Mouse (Mus musculus): ENCODE measurements around the gene Olfr1497. TPM values are rescaled to one million over a fixed set of nuclear protein-coding genes. Genes with fewer than 3 reads are reported as not detected.
"Not testable (repeated sequence)": the region's sequence is repeated elsewhere in the genome, so short reads cannot be mapped to it uniquely, and the experiment has no call there.

Olfr1497 gene
- not detected in 2 replicates for polyA plus RNA-seq (2011; ENCODE audit: insufficient read depth, insufficient read length, low replicate concordance, missing spikeins)

DNA sequence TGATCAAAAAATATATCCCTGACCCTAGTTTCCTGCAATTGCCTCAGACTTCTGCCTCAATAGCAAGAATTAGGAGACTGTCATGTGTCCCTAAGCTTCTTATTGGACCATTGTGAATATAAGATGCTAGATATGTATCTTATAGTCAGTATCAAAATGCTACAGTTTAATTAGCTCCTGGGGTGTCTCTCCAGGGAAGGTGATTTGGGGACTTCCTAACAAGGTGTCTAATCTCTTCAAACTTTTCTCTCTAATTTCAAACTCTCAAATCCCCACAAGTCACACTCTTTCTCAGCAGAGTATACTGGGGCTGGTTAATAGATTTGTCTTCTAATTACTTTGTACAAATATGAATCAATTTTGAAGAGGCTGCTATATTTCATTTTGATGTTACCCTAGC, at the start of gene Olfr1497:
Olfr1497 (minus strand) TSS at position 101 of the 400 bp plus-strand sequence.
- no peak within 1 kb of the TSS for H3K27ac ChIP-seq (ENCODE audit: control insufficient read depth, insufficient read depth, low read depth, low read length, poor library complexity)
- H3K4me3 ChIP-seq (replicated peaks; ENCODE audit: control insufficient read depth, low read depth, low read length): no peak within 1 kb of the TSS
- no peaks in the 10 kb centered on the region for H3K4me1 ChIP-seq (ENCODE audit: control insufficient read depth, insufficient read depth, low read length)
- TF ChIP-seq CTCF (IDR thresholded peaks at IDR 0.05; ENCODE audit: control insufficient read depth, insufficient read depth, low read length) (no peak), POLR2A (IDR thresholded peaks at IDR 0.05; ENCODE audit: borderline replicate concordance, control insufficient read depth, low read depth, low read length) (no peak)

DNA sequence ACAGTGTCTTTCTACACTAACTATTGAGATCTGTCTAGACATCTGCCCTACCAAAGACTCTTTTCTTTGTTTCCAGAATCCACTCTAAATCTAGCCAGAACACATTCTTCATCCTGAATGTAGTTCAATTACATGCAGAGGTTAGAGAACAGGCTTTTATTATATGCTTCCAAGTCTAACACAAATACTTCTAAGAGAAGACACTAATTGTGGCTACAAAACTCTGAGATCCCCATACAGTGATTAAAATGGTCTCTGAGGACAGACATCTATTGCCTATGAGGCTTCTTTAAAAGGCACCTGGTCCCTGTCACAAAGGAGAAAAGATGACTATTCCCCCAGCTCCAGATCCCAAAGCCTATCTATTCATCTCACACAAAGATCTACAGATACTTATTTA, 32.4 kb upstream of the Olfr1497 start, which contains the start of gene Olfr1500:
Olfr1500 (minus strand) TSS at position 101 of the 400 bp plus-strand sequence.
- H3K4me3 ChIP-seq (replicated peaks; ENCODE audit: control insufficient read depth, low read depth, low read length): no peak within 1 kb of the TSS
- no peak within 1 kb of the TSS for H3K27ac ChIP-seq (ENCODE audit: control insufficient read depth, insufficient read depth, low read depth, low read length, poor library complexity)
- TF ChIP-seq POLR2A (IDR thresholded peaks at IDR 0.05; ENCODE audit: borderline replicate concordance, control insufficient read depth, low read depth, low read length): no peak
- TF ChIP-seq CTCF (IDR thresholded peaks at IDR 0.05; ENCODE audit: control insufficient read depth, insufficient read depth, low read length): no peak
- H3K4me1 ChIP-seq (ENCODE audit: control insufficient read depth, insufficient read depth, low read length): no peaks in the 10 kb centered on the region

DNA sequence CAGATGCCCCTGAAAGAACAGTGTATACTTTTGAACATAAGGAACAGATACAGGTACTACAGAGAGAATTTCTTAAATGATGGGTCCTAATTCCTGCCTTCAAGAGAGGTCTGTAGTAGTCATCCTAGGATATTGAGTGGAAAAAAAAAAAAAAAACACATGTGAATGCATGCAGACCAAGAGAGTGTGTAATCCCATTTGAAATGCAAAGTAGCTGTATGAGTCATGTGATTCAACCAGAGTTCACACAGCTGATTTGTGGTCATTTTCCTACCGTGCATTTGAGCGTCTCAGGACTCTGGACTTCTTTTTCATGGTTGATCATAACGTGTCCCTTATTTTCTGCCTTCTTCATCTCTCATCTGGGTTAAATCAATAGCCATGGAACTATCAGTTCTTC, 30.4 kb upstream of the Olfr1497 start:
- H3K4me1 ChIP-seq (ENCODE audit: control insufficient read depth, insufficient read depth, low read length): no peaks in the 10 kb centered on the region
- TF ChIP-seq POLR2A (IDR thresholded peaks at IDR 0.05; ENCODE audit: borderline replicate concordance, control insufficient read depth, low read depth, low read length) (no peak), CTCF (IDR thresholded peaks at IDR 0.05; ENCODE audit: control insufficient read depth, insufficient read depth, low read length) (no peak)
- WGBS: 69% methylated on average over 3 of the region's 3 CpGs
- no peak overlapping the region for H3K4me3 ChIP-seq (replicated peaks; ENCODE audit: control insufficient read depth, low read depth, low read length)
- H3K27ac ChIP-seq (ENCODE audit: control insufficient read depth, insufficient read depth, low read depth, low read length, poor library complexity): no peak overlapping the region

DNA sequence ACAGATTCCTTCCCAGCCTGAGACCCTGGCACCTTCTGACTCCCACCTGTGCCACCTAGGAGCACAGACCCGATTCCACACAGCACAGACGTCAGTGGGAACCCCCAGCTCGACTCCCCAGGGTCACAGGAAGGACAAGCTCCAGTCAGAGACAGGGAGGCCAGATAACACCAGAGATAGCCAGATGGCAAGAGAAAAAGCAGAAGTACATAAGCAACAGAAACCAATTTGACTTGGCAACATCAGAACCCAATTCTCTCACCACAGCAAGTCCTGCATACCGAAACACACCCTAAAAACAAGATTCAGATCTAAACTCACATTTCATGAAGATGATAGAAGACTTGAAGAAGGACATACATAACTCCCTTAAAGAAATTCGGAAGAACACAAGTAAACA, 22.8 kb upstream of the Olfr1497 start:
- WGBS: 17% methylated on average over 5 of the region's 5 CpGs
- TF ChIP-seq CTCF (IDR thresholded peaks at IDR 0.05; ENCODE audit: control insufficient read depth, insufficient read depth, low read length) (no peak), POLR2A (IDR thresholded peaks at IDR 0.05; ENCODE audit: borderline replicate concordance, control insufficient read depth, low read depth, low read length) (no peak)
- no peaks in the 10 kb centered on the region for H3K4me1 ChIP-seq (ENCODE audit: control insufficient read depth, insufficient read depth, low read length)
- H3K27ac ChIP-seq (ENCODE audit: control insufficient read depth, insufficient read depth, low read depth, low read length, poor library complexity): no peak overlapping the region
- H3K4me3 ChIP-seq (replicated peaks; ENCODE audit: control insufficient read depth, low read depth, low read length): no peak overlapping the region

DNA sequence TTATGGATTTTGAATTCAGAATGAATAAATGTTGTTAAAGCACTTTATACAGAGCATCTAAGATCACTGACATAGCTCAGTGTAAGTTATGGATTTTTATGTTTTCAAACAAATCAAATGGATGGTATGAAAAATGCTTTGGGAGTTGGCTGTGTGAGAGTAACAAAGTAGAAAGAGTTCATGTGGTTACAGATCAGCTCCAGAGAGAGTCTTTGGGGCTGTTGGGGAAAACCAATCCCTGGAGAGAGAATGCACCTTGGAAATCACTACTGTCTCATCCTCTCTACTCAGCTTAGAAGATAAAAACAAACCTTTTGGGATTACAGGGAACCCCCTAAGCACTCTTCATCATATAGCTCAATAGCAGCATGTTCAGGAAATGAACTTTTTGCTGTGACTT, 21.3 kb upstream of the Olfr1497 start, which contains the start of gene Olfr1499:
Olfr1499 (minus strand) TSS at position 101 of the 400 bp plus-strand sequence.
- H3K4me3 ChIP-seq (replicated peaks; ENCODE audit: control insufficient read depth, low read depth, low read length): no peak within 1 kb of the TSS
- no peaks in the 10 kb centered on the region for H3K4me1 ChIP-seq (ENCODE audit: control insufficient read depth, insufficient read depth, low read length)
- TF ChIP-seq POLR2A (IDR thresholded peaks at IDR 0.05; ENCODE audit: borderline replicate concordance, control insufficient read depth, low read depth, low read length): no peak
- TF ChIP-seq CTCF (IDR thresholded peaks at IDR 0.05; ENCODE audit: control insufficient read depth, insufficient read depth, low read length): no peak
- no peak within 1 kb of the TSS for H3K27ac ChIP-seq (ENCODE audit: control insufficient read depth, insufficient read depth, low read depth, low read length, poor library complexity)

DNA sequence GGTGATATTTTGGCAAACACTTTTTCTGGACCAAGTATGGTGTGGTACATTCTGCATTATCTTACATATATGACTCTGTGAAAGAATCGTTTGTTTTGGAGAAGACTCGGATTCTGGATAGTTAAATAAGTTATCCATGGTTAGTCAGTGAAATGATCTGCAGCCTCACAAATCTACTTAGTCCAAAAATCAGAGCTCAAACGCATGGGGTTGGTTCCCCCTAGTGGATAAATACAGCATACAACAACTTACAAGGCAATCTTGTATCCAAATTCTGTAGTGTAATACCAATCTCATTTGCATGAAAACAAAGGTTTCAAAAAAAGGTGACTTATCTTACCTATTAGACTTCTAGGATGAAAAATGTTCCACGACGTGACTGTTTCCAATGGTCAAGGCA, 20.8 kb upstream of the Olfr1497 start:
- no peak overlapping the region for H3K27ac ChIP-seq (ENCODE audit: control insufficient read depth, insufficient read depth, low read depth, low read length, poor library complexity)
- 31% methylated on average over 5 of the region's 5 CpGs for WGBS
- TF ChIP-seq POLR2A (IDR thresholded peaks at IDR 0.05; ENCODE audit: borderline replicate concordance, control insufficient read depth, low read depth, low read length) (no peak), CTCF (IDR thresholded peaks at IDR 0.05; ENCODE audit: control insufficient read depth, insufficient read depth, low read length) (no peak)
- no peaks in the 10 kb centered on the region for H3K4me1 ChIP-seq (ENCODE audit: control insufficient read depth, insufficient read depth, low read length)
- H3K4me3 ChIP-seq (replicated peaks; ENCODE audit: control insufficient read depth, low read depth, low read length): no peak overlapping the region

DNA sequence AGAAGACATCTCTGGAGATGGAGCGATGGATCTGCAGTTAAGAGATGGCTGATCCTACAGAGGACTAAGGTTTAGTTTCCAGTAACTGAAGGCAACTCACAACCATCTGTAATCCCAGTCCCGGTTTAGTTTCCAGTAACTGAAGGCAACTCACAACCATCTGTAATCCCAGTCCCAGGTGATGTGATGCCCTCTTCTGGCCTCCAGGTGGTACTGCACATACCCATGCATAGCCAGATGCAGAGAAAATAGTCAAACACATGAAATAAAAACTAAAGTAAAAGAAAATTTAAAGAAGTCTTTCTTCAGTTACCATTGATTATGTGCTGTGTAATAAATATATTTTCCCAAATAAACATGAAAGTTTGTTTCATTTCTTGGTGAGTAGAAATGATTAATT, 14.8 kb upstream of the Olfr1497 start:
- H3K4me3 ChIP-seq (replicated peaks; ENCODE audit: control insufficient read depth, low read depth, low read length): no peak overlapping the region
- no peak overlapping the region for H3K27ac ChIP-seq (ENCODE audit: control insufficient read depth, insufficient read depth, low read depth, low read length, poor library complexity)
- no peaks in the 10 kb centered on the region for H3K4me1 ChIP-seq (ENCODE audit: control insufficient read depth, insufficient read depth, low read length)
- TF ChIP-seq POLR2A (IDR thresholded peaks at IDR 0.05; ENCODE audit: borderline replicate concordance, control insufficient read depth, low read depth, low read length) (no peak), CTCF (IDR thresholded peaks at IDR 0.05; ENCODE audit: control insufficient read depth, insufficient read depth, low read length) (no peak)
- 59% methylated on average over 2 of the region's 2 CpGs for WGBS

DNA sequence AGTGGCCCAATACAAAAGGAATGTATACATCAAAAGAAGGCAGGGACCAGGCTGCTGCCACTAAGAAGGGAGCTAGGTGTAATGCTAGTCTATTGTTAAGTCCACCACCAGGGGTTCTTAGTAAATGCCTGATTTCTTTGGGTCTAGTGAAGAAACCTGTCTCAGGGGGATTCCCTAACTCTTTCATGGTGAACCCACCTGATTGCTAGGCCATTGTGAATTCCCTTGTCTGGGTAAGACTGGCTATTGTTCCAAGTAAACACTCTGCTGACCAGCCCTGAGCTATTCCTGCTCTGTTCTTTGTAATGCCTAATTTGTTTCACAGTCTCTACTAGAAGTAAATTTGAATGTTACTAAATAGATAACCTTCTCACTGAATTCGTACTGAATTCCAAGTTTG, 7.5 kb upstream of the Olfr1497 start:
- WGBS: 60% methylated on average over 1 of the region's 1 CpGs
- not testable (repeated sequence) for H3K27ac ChIP-seq (ENCODE audit: control insufficient read depth, insufficient read depth, low read depth, low read length, poor library complexity); H3K4me1 ChIP-seq (ENCODE audit: control insufficient read depth, insufficient read depth, low read length); H3K4me3 ChIP-seq (replicated peaks; ENCODE audit: control insufficient read depth, low read depth, low read length)

DNA sequence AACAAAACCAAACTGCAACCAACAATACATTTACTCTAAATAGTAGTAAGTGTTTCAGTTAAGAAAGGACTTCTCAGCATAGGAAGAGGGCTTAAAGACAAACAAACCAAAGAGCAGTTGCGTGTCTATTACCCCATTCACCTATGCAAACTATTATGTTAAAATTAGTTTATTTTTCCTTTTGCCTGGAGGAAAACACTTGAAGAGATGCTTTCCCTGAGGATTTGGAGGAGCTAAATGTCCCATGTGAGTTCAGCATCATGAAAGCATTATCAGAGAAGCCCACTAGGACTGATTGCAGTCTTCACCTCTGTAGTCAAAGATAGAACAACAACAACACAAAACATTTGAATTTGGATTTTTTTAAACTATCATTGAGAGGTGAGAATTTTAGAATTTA, 20.4 kb downstream of the Olfr1497 start, which contains the start of gene Olfr1496:
Olfr1496 (plus strand) TSS at position 301 of the 400 bp plus-strand sequence.
- WGBS: 77% methylated on average over 1 of the region's 1 CpGs
- no peaks in the 10 kb centered on the region for H3K4me1 ChIP-seq (ENCODE audit: control insufficient read depth, insufficient read depth, low read length)
- H3K4me3 ChIP-seq (replicated peaks; ENCODE audit: control insufficient read depth, low read depth, low read length): no peak within 1 kb of the TSS
- no peak within 1 kb of the TSS for H3K27ac ChIP-seq (ENCODE audit: control insufficient read depth, insufficient read depth, low read depth, low read length, poor library complexity)
- no peak for TF ChIP-seq CTCF (IDR thresholded peaks at IDR 0.05; ENCODE audit: control insufficient read depth, insufficient read depth, low read length)
- no peak for TF ChIP-seq POLR2A (IDR thresholded peaks at IDR 0.05; ENCODE audit: borderline replicate concordance, control insufficient read depth, low read depth, low read length)
